Mouse (Mus musculus) megakaryocyte, embryonic 14.5 days (primary cell): ENCODE data around the gene Smtn.

Experiments
- FLI1 ChIP-seq: IDR thresholded peaks from 2 replicates; pipeline ENCODE4 v1.6.1; 2012; ENCODE audit warnings: low read length, inconsistent platforms, mixed read lengths
- GATA1 ChIP-seq: IDR thresholded peaks from 3 replicates; pipeline ENCODE4 v1.6.1; 2012; ENCODE audit warnings: mixed read lengths, low read length, inconsistent platforms, borderline replicate concordance

- TF ChIP-seq GATA1 (no peak), FLI1 (no peak)
Observed at GRCm38 (mm10) chr11:3502057-3502456, 38.4 kb downstream of the Smtn start.
